Mouse (Mus musculus) kidney, adult 2 months (tissue): ENCODE data around the gene Map6.
A peak's percentile ranks its signal among the peaks of the same experiment; 100 is the strongest.

Experiments
- CTCF ChIP-seq: fragments of 200-500 bp; conservative IDR thresholded peaks from 2 replicates; pipeline ENCODE4 v1.5.1; 2011; ENCODE audit warnings: low read depth, mild to moderate bottlenecking, control low read depth, low read length, moderate library complexity, mixed read lengths; ENCODE audit not compliant: insufficient read depth, insufficient read length
- POLR2A ChIP-seq: fragments of 200-500 bp; IDR thresholded peaks from one replicate; pipeline ENCODE4 v1.6.1; 2011; ENCODE audit warnings: low read depth, low read length, control low read depth

- TF ChIP-seq CTCF (peak; percentile 16; the same call in 1 of the 2 replicates), POLR2A (no peak)
These were observed 5.3 kb upstream of the Map6 start for GRCm38 (mm10) chr7:99261900-99262299.
